Mouse (Mus musculus) fat pad, adult 2 months (tissue): Measurements from ENCODE around the gene Stac2.

Source experiments
- DNase-seq: peaks from one replicate; pipeline ENCODE4 v3.0.0-alpha.2; 2011; ENCODE audit warnings: low read depth, low spot score; ENCODE audit errors: extremely low read depth

Gene Stac2

GRCm38 (mm10) chr11:98052989-98053834 lies at the start of gene Stac2:
Gene Stac2, minus strand, starts transcription at chr11:98053462.
- DNase-seq: no peak

- no peak for DNase-seq
Measured at GRCm38 (mm10) chr11:98101332-98101731, 48.1 kb upstream of the Stac2 start.

GRCm38 (mm10) chr11:98090583-98090982 lies 37.3 kb upstream of the Stac2 start:
- no peak for DNase-seq

- no peak for DNase-seq
Measured at GRCm38 (mm10) chr11:98088224-98088623, 35.0 kb upstream of the Stac2 start.

DNA sequence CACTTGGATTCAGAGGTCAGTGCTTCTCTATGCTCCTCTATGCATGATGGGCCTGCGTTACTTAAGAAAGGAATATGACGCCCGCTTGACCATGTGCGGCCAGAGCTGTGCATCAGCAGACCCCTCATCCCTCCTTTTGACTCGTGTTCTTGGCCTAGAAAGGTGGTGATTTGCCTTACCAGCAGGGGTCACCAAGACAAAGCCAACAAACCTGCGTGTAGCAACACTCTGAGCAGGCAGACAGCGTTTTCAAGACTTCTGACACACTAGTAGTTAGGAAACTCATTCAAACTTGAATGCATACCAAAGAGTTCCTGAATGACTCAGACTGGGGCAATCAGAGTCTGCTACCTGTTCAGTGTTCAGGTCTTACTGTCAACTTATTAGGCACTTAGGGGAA lies 33.3 kb upstream of the Stac2 start:
- DNase-seq: no peak

DNA sequence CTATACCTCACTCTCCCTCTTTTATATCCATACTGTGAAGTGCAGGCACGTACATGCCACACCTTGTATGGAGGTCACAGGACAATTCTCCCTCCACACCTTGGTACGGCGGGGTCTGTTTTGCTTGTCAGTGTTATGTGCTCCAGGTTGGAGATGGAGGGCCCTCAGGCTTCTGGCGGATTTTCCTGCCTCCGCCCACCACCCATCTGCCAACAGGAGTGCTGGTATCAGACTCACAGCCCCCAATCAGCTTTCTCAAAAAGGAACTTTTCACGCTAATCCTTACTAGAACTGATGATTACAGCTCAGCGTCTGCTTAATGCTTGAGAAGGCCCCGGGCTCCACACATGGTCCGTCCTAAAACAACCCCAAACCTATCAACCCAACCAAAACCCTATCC lies 32.9 kb upstream of the Stac2 start:
- DNase-seq: no peak

DNA sequence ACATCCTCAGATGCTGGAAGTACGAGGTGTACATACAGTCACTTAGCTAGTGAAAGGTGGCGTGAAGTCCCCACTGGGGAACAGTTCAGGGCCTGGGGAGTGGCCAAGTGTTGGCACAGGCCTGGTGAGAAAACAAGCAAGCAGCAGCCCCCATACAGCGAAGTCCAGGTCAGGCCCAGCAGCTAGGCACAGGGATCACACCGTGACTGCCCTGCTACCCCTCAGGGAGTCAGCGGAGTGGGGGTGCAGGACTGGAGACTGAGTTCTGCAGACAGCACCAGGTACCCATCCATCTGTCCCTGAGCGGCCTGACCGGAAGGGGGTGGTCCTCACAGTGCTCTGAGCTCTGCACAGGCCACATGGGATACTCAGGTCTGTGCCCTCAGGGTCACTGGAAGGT lies 29.5 kb upstream of the Stac2 start:
- DNase-seq: no peak

- DNase-seq: no peak
Measured at GRCm38 (mm10) chr11:98080450-98080849, 27.2 kb upstream of the Stac2 start.

DNA sequence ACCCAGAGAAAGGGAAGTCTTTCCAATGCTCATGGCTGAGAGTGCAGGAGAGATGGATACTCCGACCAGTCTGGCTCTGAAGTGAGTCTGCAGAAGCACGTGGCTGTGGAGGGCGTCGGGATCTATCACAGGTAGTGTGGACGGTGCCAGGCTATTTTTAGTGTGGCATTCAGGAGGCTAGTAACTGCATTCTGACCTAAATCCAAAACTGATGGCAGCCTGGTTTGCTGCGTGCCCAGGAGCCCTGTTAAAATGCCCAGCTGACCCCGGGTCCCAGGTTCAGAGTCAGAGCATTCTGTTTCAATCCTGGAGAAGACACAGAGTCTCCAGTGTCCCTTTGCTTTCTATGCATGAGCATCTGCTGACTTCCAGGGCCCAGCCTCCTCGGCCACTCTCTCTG lies 23.8 kb upstream of the Stac2 start:
- DNase-seq: no peak

DNA sequence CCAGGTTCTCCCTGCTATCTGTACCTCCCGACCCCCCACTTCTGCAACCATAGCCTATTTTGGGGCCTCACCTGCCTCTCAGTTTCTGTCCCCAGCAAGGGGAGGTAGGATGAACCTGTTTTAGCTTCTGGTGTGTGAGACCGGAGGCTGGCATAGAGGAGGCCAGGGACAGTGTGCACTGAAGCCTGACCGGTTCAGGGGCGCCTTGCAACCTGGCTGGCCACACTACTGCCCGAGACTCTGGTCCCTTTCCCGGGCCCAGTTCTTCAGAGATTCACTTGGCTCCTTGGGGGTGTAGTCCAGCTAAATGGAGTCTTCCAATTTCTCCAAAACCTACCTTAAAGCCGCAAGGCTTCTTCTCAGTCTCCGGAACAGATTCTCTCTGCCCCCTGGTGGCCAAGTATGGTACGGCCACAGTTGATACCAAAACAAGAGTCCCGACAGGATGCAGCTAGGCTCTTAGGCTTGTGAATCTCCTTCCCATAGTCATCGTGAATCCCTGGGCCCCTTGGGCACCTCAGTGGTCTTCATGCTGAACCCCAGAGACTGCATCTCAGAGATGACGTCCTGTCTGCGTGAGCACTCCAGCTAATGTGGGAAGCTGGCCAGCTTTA lies 22.0 kb upstream of the Stac2 start:
- DNase-seq: no peak

DNA sequence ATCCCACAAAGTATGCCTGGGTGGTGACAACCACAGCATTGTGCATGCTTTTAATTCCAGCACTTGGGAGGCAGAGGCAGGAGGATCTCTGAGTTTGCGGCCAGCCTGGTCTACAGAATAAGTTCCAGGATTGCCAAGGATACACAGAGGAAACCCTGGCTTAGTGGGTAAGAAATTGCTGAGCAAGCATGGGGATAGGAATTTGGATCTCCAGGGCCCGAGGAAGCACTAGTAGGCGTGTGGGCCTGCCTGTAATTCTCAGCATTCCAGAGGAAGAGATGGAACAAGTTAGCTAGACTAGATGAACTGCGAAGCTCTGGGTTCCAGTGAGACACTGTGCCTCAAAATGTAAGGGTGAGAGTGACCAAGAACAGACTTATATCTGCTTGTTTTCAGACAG lies 20.2 kb upstream of the Stac2 start:
- DNase-seq: no peak

DNA sequence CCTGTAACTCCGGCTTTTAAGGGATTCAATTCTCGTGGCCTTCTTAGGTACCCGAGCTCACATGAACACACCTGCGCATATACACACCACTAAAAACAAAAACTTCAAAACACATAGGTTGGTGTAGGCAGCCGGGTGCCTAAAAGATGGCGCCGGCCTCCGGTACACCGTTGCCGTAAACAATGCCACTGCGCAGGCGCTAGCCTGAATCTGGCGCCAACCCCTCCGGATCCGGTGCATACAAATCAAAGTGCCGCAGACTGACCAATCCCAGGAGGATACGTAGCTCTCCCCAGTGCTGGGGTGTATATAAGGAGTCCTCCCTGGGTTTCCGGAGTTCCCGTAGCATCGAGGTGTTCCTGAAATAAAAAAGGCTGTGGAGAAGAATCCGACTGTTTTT lies 14.0 kb upstream of the Stac2 start:
- no peak for DNase-seq

- no peak for DNase-seq
Measured at GRCm38 (mm10) chr11:98066201-98066600, 12.9 kb upstream of the Stac2 start.

GRCm38 (mm10) chr11:98061904-98062562 lies 8.8 kb upstream of the Stac2 start:
- DNase-seq: no peak

GRCm38 (mm10) chr11:98061441-98061840 lies 8.2 kb upstream of the Stac2 start:
- no peak for DNase-seq

DNA sequence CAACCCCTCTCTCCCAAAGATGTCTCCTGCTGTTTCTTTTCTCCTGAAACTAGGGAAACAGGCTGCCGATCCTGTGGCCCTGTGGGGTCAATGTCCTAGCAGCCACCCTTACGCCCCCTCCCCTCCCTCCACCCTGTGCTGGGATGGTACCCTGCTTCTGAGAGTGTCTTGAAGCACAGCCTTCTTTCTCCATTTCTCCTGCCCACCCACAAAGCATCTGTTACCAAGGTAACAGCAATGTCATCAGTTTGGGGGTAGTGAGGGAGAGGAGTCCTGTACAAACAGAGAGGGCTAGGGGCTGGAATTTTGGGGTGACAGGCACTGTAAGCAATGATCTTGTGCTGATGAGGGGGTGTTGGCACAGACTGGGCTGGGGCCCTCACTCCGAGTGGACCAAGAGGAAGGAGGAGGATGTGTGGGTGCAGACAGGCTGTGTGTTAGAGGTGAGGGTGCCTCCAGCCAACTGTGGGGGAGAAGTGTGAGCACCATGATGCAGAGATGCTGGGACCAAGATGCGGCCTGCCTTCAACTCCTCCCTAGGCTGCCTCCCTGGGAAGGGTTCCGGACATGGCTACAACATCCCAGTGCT lies 6.9 kb upstream of the Stac2 start:
- DNase-seq: no peak

DNA sequence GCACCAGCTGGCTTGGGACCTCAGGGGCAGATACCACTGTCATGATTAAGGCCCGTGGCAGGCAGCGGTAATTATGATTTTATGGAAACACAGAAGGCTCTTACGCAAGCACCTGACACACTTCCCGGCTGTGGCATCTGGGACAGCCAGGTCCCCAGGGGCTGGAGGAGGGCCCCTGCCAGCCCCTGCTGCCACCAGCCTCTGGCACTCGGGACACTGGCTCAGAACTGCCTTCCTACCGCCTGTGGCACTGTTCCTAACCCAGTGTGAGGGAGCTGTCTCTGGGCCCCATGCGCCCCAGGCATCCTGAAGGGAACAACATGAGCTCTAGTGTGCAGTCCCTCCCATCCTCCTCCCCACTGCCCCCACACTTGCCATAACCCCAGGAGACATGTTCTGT lies 6.4 kb upstream of the Stac2 start:
- peak; percentile 37 for DNase-seq

DNA sequence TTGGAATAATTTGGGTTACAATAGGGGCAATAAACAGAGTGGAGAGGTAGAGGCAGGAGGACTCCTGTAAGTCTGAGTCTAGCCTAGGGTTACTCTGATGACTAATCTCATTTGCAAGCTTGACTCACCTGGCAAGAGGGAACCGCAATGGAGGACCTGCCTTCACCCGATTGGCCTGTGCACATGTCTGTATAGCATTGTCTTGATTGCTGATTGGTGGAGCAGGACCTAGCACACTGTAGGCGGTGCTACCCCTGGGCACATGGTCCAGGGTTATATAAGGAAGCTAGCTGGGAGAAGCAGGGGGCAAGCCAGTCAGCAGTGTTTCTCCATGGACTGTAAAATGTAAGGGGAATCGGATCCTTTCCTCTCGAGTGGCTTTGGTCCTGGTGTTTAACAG lies 4.7 kb upstream of the Stac2 start:
- DNase-seq: peak; percentile 54

DNA sequence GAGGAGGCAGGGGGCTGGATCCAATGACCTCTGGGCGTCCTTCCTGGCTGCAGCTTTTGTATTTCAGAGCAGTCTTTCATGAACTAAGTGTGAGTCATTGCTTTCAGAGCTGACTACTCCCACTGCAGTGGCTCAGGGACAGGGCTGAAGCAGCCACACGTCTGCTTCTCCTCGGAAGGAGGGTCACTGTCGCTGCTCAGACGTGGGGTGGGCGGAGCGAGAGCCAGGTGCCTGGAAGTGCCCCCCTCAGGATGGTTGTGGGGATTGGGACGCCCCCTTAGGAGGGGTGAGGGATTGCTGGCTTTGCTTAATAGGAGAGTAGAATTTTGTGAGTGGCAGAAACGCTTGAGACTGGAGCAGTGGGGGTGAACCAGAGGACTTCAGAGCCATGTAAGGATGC lies 4.2 kb upstream of the Stac2 start:
- DNase-seq: no peak

DNA sequence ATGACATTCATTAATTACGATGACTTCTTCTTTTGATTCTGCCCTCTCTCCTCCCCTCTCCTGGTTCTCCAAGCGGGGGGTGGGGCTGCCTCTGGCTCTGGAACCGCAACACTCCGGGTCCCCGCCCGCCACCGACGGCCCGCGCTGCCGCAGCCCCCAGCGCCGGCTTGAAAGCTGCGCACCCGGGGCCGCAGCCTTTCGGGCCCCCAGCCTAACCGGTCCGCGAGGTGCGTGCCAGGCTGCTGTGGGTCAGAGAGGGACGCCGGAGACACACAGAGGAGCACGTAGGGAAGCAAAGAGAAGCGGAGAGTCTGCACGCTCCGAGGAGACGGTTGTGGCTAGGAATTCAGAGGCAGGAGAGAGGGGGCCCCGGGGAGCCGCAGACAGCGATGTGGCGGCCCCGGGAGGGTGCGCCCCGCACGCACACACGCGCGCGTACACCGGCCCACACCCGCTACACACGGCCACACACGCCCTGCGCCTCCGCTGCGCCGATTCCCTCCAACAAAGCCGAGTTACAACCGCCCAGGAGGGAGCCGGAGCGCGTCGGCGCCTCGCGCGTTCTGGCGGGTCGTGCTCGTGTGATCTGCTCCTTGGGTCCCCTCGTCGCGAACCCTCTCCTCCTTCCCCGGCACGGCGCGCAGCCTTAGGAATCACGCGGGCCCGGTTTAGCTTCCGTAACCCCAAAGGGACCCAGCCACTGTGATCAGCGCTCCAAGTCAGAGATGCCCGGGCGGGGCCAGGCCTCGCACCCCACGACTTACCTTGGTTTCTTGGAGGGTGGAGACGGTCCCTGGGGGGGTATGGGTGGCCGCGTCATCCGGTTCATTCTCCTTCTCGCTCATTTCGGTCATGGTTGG lies 903 bp downstream of the Stac2 start:
- no peak for DNase-seq

DNA sequence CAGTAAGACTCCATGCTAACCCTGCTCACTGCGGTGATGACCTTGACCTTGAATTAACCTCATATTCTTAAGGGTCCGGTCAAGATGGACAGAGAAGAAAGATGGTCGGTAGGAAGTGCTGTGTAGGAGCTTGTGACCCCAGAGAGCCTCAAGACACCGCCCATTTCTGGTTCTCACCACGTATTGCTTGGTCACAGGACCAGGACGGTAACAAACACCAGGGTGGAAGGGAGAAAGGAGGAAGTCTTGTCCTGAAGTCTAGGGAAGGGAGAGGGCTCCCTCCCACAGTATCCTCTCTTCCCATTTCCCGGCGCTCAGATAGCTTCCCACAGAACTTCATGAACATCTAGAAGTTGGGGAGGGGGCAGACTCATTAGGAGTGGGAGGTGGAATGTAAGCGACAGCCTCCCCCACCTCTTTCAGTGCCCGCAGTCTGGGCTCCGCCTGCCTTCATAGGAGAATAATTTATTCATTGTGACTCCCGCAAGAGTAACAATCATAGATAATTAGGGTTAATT lies 1.6 kb downstream of the Stac2 start:
- no peak for DNase-seq
